Mouse (Mus musculus): ENCODE measurements around the gene Olfr855. TPM values are rescaled to one million over a fixed set of nuclear protein-coding genes. Genes with fewer than 3 reads are reported as not detected.

The Olfr855 gene
- not detected in 2 replicates for polyA plus RNA-seq (2012; rRNA removed)

DNA sequence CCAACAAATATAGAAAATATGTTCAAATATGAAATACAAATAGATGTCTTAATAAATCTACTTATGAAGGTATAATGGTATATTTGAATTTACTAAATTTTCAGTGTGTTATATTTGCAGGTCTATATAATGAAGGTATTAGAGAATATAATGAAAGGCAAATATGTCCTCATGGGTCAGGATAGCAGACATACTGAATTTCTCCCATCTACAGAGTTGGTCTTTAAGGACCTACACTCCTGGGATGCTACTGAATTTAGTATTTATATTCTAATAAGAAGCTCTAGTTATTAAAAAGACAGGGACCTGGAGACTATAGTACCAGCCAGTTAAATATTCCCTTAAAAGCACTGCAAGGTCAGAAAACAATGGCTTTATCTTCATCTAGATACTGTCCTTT, at the start of gene Olfr855:
Gene Olfr855, plus strand, starts transcription at position 301 of the 400 bp plus-strand sequence.

DNA sequence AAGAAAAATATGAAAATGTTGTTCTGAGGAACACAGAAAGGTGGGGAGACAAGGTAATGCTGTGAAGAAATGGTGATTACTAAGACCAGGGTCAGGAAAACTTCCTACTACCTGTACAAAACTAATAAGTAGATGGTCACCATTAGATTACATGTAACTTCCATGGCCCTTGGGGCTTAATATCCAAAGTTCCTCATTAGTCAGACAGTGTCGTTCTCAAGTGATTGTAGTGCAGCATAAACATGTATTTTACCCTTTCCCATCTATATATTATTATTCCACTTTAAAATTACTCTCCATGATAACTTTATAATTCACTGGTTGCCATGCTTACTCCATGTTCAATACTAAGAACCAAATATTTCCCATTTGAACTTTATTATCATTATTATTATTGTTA, 41.4 kb upstream of the Olfr855 start, which contains the start of gene Olfr853:
Gene Olfr853, minus strand, starts transcription at position 101 of the 400 bp plus-strand sequence.

DNA sequence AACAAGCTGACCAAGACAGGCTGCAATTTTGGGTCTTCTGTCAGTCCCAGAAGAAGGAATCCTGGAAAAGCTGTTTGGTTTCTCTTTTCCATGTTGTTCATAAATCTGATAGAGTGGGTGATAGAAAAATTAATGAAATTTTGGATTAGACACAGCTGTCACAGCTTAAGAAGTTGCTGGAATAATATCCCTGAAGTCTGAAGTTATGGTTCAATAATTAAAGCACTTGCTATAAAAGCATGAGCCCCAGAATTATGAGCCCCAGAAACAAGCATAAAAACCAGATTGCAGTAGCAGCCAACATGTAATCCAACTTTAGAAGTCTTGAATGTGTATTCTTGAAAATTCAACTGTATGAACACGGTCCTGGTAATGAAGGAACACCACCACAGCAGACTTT, 15.1 kb upstream of the Olfr855 start, which contains the start of gene Olfr854:
Gene Olfr854, minus strand, starts transcription at position 101 of the 400 bp plus-strand sequence.

DNA sequence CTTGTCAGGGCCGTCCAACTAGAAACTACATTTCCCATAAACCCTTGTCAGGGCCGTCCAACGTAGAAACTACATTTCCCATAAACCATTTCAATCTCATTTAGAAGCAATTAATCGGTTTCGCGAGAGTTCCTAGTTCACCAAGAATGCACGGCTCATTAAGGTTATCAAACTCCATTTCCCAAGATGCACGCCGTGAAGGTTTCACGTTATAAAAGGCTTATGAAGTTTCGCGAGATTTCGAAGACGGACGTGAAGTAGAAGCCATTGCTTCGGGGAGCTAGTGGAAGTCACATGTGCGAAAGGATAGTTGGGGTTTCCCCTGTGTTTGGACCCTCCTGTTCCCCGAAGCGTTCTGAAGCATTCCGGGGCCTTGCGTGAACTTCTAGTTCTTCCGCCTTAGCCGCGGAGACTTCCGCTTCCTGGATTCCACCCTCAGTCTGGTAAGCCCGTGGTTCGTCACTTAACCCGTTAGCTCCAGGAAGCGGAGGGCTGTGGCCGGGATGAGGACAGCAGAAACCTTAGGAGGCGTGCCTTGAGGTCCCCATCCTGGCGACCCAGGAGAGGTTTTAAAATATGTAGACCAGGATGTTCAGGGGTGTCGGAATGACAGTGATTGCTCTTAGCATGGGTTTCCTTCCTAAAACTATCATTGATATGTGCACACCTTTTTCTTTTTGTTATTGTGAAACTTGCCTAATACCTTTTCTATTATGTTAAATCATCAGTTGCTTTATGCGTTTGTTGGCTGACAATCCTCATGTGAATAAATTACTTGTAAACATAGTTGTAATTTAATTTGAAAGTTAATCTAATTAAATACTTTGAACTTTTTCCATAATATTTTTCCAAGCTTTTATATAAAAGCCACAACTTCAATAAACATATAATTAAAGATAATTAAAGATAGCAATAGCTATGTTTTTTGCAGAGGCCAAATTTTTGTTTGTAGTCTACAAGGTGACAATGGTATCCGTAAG, 39.7 kb downstream of the Olfr855 start, which contains the start of gene Zfp317:
Gene Zfp317, plus strand, starts transcription at position 260 of the 980 bp plus-strand sequence.

Other genes starting within 250 kb of the Olfr855 start
- gene Olfr845, start 246.2 kb upstream of the Olfr855 start, polyA plus RNA-seq (2012; rRNA removed), result not detected in 2 replicates
- gene Olfr846, start 218.6 kb upstream of the Olfr855 start, polyA plus RNA-seq (2012; rRNA removed), result not detected in 2 replicates
- gene Olfr847, start 203.9 kb upstream of the Olfr855 start, polyA plus RNA-seq (2012; rRNA removed), result not detected in 2 replicates
- gene Olfr849, start 142.4 kb upstream of the Olfr855 start, polyA plus RNA-seq (2012; rRNA removed), result not detected in 2 replicates
- not detected in 2 replicates for gene Olfr850, start 104.4 kb upstream of the Olfr855 start, polyA plus RNA-seq (2012; rRNA removed)
- not detected in 2 replicates for gene Olfr851, start 89.3 kb upstream of the Olfr855 start, polyA plus RNA-seq (2012; rRNA removed)
- gene Olfr853, start 41.5 kb upstream of the Olfr855 start, polyA plus RNA-seq (2012; rRNA removed), result not detected in 2 replicates
- gene Olfr854, start 15.2 kb upstream of the Olfr855 start, polyA plus RNA-seq (2012; rRNA removed), result not detected in 2 replicates
- 3.9 and 4.6 TPM in 2 replicates for gene Zfp317, start 39.5 kb downstream of the Olfr855 start, polyA plus RNA-seq (2012; rRNA removed)
- gene Olfr857, start 126.8 kb downstream of the Olfr855 start, polyA plus RNA-seq (2012; rRNA removed), result not detected in 2 replicates
- not detected in 2 replicates for gene Olfr58, start 197.7 kb downstream of the Olfr855 start, polyA plus RNA-seq (2012; rRNA removed)
- not detected in 2 replicates for gene Olfr859, start 222.3 kb downstream of the Olfr855 start, polyA plus RNA-seq (2012; rRNA removed)